Mouse (Mus musculus) liver, embryonic 13.5 days (tissue): ENCODE data around the gene Car8. TPM values are rescaled to one million over a fixed set of nuclear protein-coding genes. Genes with fewer than 3 reads are reported as not detected.
A peak's percentile ranks its signal among the peaks of the same experiment; 100 is the strongest.
"Not testable (repeated sequence)": the region's sequence is repeated elsewhere in the genome, so short reads cannot be mapped to it uniquely, and the experiment has no call there.

ENCODE experiments used
- ATAC-seq: fragments of 200-750 bp; cut with Nextera tagmentation; 2 replicates; pipeline ENCODE4 v1.8.0; 2017; ENCODE audit warnings: low read depth, mild to moderate bottlenecking, moderate number of reproducible peaks, moderate library complexity
- DNase-seq: peaks from one replicate; pipeline ENCODE4 v3.0.0; 2022
- H3K27ac ChIP-seq: fragments of 300-500 bp; sonication (generic); 2 replicates; pipeline ENCODE4 v1.5.1; 2015; ENCODE audit warnings: moderate library complexity, mild to moderate bottlenecking, inconsistent platforms
- H3K27me3 ChIP-seq: fragments of 300-500 bp; sonication (generic); 2 replicates; pipeline ENCODE4 v1.6.1; 2015; ENCODE audit warnings: mild to moderate bottlenecking, inconsistent platforms
- H3K36me3 ChIP-seq: fragments of 300-500 bp; sonication (generic); 2 replicates; pipeline ENCODE4 v1.6.1; 2015; ENCODE audit warnings: mild to moderate bottlenecking, inconsistent platforms
- H3K4me1 ChIP-seq: fragments of 300-500 bp; sonication (generic); replicated peaks from 2 replicates; pipeline ENCODE4 v1.6.1; 2015; ENCODE audit warnings: inconsistent platforms
- H3K4me2 ChIP-seq: fragments of 300-500 bp; sonication (generic); 2 replicates; pipeline ENCODE4 v1.6.1; 2015; ENCODE audit warnings: inconsistent platforms, mild to moderate bottlenecking, moderate library complexity
- H3K4me3 ChIP-seq: fragments of 300-500 bp; sonication (generic); replicated peaks from 2 replicates; pipeline ENCODE4 v1.5.1; 2015; ENCODE audit warnings: mild to moderate bottlenecking, inconsistent platforms
- H3K9ac ChIP-seq: fragments of 300-500 bp; sonication (generic); 2 replicates; pipeline ENCODE4 v1.6.1; 2015; ENCODE audit warnings: mild to moderate bottlenecking, inconsistent platforms
- H3K9me3 ChIP-seq: fragments of 300-500 bp; sonication (generic); replicated peaks from 2 replicates; pipeline ENCODE4 v1.6.1; 2016; ENCODE audit warnings: inconsistent platforms
- WGBS: fragments of 180-500 bp; shearing (Covaris S2); methylation state at CpG from one replicate; pipeline ENCODE4 v1.1.7; 2015; ENCODE audit not compliant: insufficient replicate concordance; 5-methylcytosine and 5-hydroxymethylcytosine counted together
- polyA plus RNA-seq: library from polyadenylated mRNA; unstranded; fragments of >200 nt; fragmentation: Nextera tagmentation; extraction: Ambion mirVana; gene quantifications from 2 replicates; pipeline ENCODE4 v1.2.1, GENCODE M21; 2015

Gene Car8
- polyA plus RNA-seq, 1 experiment from 2014 or later: 2.1 TPM

DNA sequence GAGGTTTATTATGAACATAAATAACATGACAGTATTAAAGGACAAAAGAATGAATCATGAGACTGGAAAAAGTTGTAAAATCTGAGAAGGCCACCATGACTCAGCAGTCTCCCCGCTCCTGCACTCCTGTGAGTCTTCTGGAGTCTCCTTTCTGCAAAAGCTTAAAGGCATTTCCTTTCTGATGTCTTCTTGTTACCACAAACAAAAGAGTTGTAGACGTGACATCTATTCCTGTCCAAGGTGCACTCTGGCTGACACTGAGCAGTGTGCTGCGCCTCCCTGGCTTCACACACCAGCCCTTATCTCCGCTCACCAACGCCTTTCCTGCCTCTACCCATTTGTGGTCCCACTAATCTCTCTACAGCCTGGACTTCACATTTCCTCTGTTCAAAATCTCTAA is 38.8 kb downstream of the Car8 start:
- Histone ChIP-seq H3K4me1 (peaks cover 12% of the 10 kb centered on the region), H3K9ac (no peak overlapping the region), H3K36me3 (no peaks in the 10 kb centered on the region), H3K27me3 (no peaks in the 10 kb centered on the region), H3K9me3 (no peaks in the 10 kb centered on the region), H3K4me3 (no peak overlapping the region), H3K4me2 (no peak overlapping the region), H3K27ac (no peak overlapping the region; the same call in 1 of the 2 replicates)
- peak; percentile 22 for DNase-seq
- peak; percentile 86 for ATAC-seq
- WGBS: 8% methylated on average over 5 of the region's 5 CpGs

DNA sequence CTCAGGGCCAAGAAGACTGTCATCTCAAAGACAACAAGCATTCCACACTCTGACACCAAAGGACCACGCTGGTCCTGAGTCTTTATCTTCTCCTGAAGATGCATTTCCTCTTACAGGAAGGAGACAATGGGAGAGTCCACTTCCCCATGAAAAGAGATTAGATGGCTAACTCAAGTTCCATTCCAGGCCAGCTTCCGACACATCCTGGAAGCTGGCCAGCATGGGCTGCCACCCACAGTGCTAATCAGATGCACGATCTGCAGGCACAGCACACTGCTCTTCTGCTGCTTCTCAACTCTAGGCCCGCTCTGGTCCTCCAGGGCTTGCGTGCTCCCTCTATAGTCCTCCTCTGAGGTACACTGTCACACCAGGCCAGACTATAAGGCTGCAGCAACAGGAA is 40.8 kb downstream of the Car8 start:
- Histone ChIP-seq H3K27me3 (no peaks in the 10 kb centered on the region), H3K27ac (no peak overlapping the region), H3K4me3 (no peak overlapping the region), H3K4me2 (no peak overlapping the region), H3K9ac (no peak overlapping the region), H3K36me3 (no peaks in the 10 kb centered on the region), H3K9me3 (no peaks in the 10 kb centered on the region), H3K4me1 (peaks cover 12% of the 10 kb centered on the region)
- 41% methylated on average over 5 of the region's 5 CpGs for WGBS
- ATAC-seq (no peak), DNase-seq (no peak)

DNA sequence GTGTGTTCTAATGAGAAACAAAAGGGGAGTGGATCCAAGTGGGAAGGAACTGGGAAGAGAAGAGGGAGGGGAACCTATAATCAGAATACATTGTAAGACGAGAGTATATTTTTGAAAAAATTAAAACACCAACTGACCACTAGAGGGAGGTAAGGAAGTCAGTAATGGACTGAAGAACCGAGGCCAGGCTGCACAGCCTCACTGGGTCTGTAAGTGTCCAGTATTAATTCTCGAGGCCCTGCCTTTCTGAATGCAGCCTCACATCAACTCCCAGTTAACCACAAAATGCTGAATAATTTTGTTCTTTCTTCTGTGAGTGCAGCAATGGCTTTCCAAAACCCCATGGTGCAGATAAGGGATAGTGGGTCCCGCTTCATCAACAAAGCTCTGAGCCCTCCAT is 48.4 kb downstream of the Car8 start:
- 52% methylated on average over 4 of the region's 4 CpGs for WGBS
- no peak for DNase-seq
- H3K4me1 ChIP-seq: no peaks in the 10 kb centered on the region
- H3K9ac ChIP-seq: no peak overlapping the region
- no peaks in the 10 kb centered on the region for H3K36me3 ChIP-seq
- H3K27ac ChIP-seq: no peak overlapping the region
- no peaks in the 10 kb centered on the region for H3K27me3 ChIP-seq
- no peaks in the 10 kb centered on the region for H3K9me3 ChIP-seq
- ATAC-seq: no peak
- H3K4me2 ChIP-seq: no peak overlapping the region
- H3K4me3 ChIP-seq: no peak overlapping the region

DNA sequence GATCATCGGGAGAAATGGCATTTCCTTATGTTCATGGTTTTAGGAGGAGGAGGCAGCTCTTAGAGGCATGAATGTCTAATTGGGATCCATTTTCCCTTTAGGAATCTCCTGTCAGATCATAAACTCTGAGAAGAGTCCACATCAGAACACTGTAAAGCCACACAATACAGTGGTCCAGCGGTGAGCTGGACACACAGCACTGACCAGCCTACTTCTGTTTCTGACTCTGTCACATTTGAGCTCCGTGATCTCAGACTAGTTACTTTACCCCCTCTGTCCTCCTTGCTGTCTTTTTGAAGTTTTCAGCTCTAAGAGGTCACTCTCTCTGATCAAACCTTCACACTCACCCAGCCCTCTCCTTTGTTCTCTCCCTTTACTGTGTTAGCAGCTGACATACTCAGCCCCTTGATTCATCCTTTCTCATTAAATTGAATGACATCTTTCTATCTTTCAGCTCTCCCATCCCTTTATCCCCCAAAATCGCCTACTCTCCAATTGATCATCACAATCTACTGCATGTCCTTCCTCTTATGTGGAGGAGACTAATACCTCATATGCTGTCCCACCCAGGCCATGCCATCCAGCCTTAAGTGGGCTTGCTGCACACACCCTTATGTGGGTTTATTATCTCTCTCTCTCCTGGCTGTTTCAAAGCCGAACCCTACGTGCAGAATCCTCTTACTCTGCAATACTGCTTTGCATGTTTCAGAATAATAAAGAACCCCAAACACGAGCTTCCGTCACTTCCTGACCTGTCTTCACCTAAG is 51.7 kb downstream of the Car8 start:
- ATAC-seq: no peak
- no peak overlapping the region for H3K4me3 ChIP-seq
- WGBS: 55% methylated on average over 8 of the region's 8 CpGs

DNA sequence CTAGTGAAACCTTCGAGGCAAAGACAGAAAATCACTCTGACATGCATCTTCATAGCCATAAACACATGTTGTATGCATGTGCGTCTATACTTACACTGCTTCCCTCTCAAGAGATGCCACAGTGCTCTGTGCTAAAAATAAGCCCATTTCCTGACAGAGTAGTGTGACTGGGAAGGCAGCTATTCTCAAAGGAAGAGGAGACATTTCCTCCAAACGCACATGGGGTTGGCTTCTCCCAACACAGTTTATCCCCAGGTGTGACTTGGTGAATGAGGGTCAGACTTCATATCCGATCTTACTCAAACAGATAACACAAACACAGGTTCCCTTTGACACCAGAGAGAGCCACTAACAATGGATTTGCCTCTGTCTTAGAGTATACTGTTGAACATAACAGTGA is 58.3 kb downstream of the Car8 start:
- no peak for DNase-seq
- Histone ChIP-seq H3K4me3 (no peak overlapping the region), H3K4me1 (no peaks in the 10 kb centered on the region), H3K9ac (no peak overlapping the region), H3K36me3 (no peaks in the 10 kb centered on the region), H3K9me3 (no peaks in the 10 kb centered on the region), H3K27ac (no peak overlapping the region), H3K27me3 (no peaks in the 10 kb centered on the region), H3K4me2 (no peak overlapping the region)
- WGBS: 34% methylated on average over 4 of the region's 4 CpGs
- ATAC-seq: no peak

More for the DNA sequence above, 51.7 kb downstream of the Car8 start:
- Histone ChIP-seq H3K27ac (no peak overlapping the region), H3K36me3 (no peaks in the 10 kb centered on the region), H3K27me3 (no peaks in the 10 kb centered on the region), H3K9ac (no peak overlapping the region), H3K4me2 (no peak overlapping the region), H3K9me3 (no peaks in the 10 kb centered on the region), H3K4me1 (no peaks in the 10 kb centered on the region)
- no peak for DNase-seq

DNA sequence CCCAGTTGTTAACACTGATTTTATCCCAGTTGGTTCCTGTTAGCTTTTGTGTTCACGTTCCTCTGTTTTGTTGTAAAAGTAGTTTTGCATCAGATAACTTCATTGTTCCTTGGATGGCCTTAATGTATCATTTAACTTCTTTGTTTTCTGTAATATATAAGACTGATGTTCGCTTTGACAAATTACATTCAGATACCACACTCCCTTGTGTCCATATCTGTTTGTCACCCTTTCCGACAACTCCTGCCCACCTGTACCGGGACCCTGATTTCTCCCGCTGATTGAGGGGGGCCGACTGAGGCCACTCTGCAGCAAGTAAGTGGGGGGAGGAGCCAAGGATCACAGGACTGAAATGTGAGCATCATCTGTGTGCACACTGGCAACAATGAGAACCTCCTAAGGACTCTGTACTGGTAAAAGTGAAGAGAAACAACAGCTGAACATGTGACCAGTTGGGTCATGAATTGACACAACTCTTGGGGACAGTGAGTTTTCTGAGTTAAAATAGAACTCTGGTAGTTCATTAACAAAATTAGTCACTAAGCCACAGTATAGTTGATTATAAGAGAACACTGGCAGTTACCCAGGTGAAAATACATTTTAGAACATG is 84.1 kb downstream of the Car8 start:
- Histone ChIP-seq H3K4me3 (no peak overlapping the region), H3K27ac (no peak overlapping the region), H3K36me3 (no peaks in the 10 kb centered on the region), H3K4me1 (no peaks in the 10 kb centered on the region), H3K9me3 (no peaks in the 10 kb centered on the region), H3K9ac (no peak overlapping the region), H3K4me2 (no peak overlapping the region), H3K27me3 (no peaks in the 10 kb centered on the region)
- no peak for DNase-seq
- ATAC-seq: no peak
- WGBS: 68% methylated on average over 6 of the region's 6 CpGs

DNA sequence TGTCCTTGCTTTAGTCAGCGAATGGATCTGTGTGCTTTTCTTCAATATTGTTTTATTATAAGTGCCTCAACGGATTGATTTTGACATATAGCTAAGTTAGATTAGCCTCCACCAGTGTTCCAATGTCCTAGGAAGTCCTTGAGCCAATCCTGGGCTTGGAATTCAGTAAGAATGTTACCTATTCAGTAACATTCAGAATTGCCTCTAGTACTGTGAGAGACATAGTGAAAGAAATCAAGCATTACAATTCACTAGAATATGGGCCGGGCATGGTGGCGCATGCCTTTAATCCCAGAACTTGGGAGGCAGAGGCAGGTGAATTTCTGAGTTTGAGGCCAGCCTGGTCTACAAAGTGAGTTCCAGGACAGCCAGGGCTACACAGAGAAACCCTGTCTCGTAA is 84.9 kb downstream of the Car8 start:
- not testable (repeated sequence) for H3K4me3 ChIP-seq, DNase-seq, H3K9ac ChIP-seq, H3K36me3 ChIP-seq, H3K9me3 ChIP-seq, H3K27me3 ChIP-seq, H3K4me1 ChIP-seq, H3K27ac ChIP-seq, ATAC-seq, H3K4me2 ChIP-seq
- WGBS: 64% methylated on average over 5 of the region's 5 CpGs

DNA sequence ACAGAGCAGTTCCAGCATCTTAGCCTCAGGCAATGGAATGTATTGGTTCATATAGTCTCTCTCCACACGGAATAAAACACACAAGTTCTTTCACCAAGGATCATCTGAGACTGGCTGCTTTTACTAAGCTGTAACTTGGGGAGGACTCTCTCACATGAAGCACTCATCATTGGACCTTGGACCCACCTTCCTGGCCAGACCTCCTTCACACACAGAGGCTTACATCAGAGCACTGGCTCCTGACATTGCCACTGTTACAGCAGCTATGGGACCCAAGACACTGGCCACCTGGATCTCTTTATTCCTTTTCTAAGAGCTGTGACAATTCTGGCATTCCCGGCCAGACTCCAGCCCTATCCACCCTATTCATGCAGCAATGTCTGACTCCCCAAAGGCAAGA is 101.4 kb downstream of the Car8 start:
- WGBS: 63% methylated on average over 2 of the region's 2 CpGs
- H3K9me3 ChIP-seq: no peaks in the 10 kb centered on the region
- H3K4me1 ChIP-seq: no peaks in the 10 kb centered on the region
- H3K27ac ChIP-seq: no peak overlapping the region
- ATAC-seq (no peak), DNase-seq (no peak)
- no peaks in the 10 kb centered on the region for H3K27me3 ChIP-seq
- H3K4me2 ChIP-seq: no peak overlapping the region
- no peak overlapping the region for H3K4me3 ChIP-seq
- no peak overlapping the region for H3K9ac ChIP-seq
- H3K36me3 ChIP-seq: no peaks in the 10 kb centered on the region

DNA sequence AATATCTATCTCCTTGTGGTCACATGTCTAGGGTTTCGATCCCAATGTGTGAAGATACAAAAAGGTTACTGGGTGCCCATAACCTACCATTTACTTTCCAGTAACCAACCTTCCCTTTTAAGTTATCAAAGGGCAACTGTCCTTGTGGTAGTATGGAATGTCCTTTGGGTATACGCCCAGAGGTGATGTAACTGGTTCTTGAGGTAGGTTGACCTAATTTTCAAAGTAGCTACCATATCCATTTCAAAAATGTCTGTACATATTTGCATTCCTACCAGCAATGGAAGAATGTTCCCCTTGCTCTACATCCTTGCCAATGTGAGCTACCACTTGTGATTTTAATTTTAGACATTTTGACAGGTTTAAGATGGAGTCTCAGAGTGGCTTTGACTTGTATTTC is 106.8 kb downstream of the Car8 start:
- H3K27ac ChIP-seq: no peak overlapping the region
- no peak overlapping the region for H3K9ac ChIP-seq
- DNase-seq: no peak
- ATAC-seq: no peak
- H3K4me1 ChIP-seq: no peaks in the 10 kb centered on the region
- H3K27me3 ChIP-seq: no peaks in the 10 kb centered on the region
- H3K4me3 ChIP-seq: no peak overlapping the region
- no peak overlapping the region for H3K4me2 ChIP-seq
- no peaks in the 10 kb centered on the region for H3K9me3 ChIP-seq
- WGBS: 64% methylated on average over 2 of the region's 2 CpGs
- no peaks in the 10 kb centered on the region for H3K36me3 ChIP-seq

DNA sequence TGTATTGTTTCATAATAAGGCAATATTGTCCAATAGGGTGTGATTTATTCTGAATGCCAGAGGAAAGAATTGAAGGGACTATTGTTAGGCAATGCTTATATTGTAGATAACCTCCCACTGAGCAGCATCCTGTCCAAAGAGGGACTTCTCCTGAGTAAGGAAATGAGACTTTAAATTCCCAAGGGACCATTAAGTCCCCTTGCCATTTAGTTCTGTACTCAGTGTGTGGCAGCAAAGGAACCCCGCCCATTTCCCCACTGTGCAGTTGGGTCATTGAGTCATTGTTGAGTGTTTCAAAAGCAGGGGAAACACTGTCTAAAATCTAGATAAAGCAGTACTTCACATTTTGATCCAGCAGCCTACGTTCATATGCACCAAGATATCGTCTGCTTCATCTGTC is 125.3 kb downstream of the Car8 start:
- no peaks in the 10 kb centered on the region for H3K4me1 ChIP-seq
- no peaks in the 10 kb centered on the region for H3K9me3 ChIP-seq
- H3K36me3 ChIP-seq: no peaks in the 10 kb centered on the region
- no peak overlapping the region for H3K4me2 ChIP-seq
- ATAC-seq (no peak), DNase-seq (no peak)
- H3K9ac ChIP-seq: no peak overlapping the region
- no peak overlapping the region for H3K4me3 ChIP-seq
- 51% methylated on average over 3 of the region's 3 CpGs for WGBS
- no peak overlapping the region for H3K27ac ChIP-seq
- no peaks in the 10 kb centered on the region for H3K27me3 ChIP-seq

DNA sequence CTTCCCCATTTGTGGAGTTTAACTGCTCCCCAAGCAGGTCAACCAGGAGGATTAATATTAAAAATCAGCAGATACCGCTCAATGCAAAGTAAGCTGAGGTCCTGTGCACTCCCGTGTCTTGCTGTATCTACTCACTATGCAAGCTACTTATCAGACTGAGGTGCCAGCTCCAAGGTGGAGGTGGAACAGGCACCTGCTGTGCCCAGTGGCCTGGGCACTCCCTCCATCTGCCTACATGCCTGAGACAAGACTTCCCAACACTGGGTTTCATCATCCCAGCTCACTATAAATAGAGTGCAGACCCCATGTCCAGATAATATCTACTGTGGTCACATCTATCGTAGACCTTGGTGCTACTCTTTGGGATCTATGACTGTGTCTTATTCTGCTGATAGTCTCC is 127.0 kb downstream of the Car8 start:
- DNase-seq (no peak), ATAC-seq (no peak)
- Histone ChIP-seq H3K4me1 (no peaks in the 10 kb centered on the region), H3K9ac (no peak overlapping the region), H3K36me3 (no peaks in the 10 kb centered on the region), H3K4me3 (no peak overlapping the region), H3K9me3 (no peaks in the 10 kb centered on the region), H3K27ac (no peak overlapping the region), H3K4me2 (no peak overlapping the region), H3K27me3 (no peaks in the 10 kb centered on the region)
- WGBS: 70% methylated on average over 3 of the region's 3 CpGs
